Comparison of ENCODE assay signal across 11 mouse cellular contexts in genomic region chr13:59820836-59821235, GRCm38 (mm10). TPM values are rescaled to one million over a fixed set of nuclear protein-coding genes. Genes with fewer than 3 reads are reported as not detected.
DNase-seq lines count a peak whose midpoint lies in the region; ATAC-seq and TF ChIP-seq lines count a peak whose summit lies in the region.
"Had no signal": no experiment of that assay in that cellular context is flagged by ENCODE, and none has a peak within 500 bp of the region (broad histone marks: within the 10 kb centered on the region; RNA-seq: fewer than 3 reads in every experiment).

No protein-coding gene starts in this region.

- TF ChIP-seq EP300 in liver, postnatal 0 days (IDR thresholded peaks at IDR 0.05; ENCODE audit: low read depth): no peak

- peak overlapping the region; percentile 71 for H3K4me3 ChIP-seq in left cerebral cortex, adult 2 months
- H3K4me3 ChIP-seq in brown adipose tissue, adult 24 weeks (ENCODE audit: insufficient read depth, low read depth, low read length): peak overlapping the region; percentile 6; the same call in 1 of the 2 replicates
- peak overlapping the region; percentile 70 for H3K4me3 ChIP-seq in liver, postnatal 0 days (ENCODE audit: low read depth, low read length)

- TF ChIP-seq CTCF in left cerebral cortex, adult 2 months (IDR thresholded peaks at IDR 0.05): no peak
- TF ChIP-seq CTCF in liver, postnatal 0 days (IDR thresholded peaks at IDR 0.05; ENCODE audit: low read depth): no peak

- H3K4me1 ChIP-seq in brown adipose tissue, adult 24 weeks (ENCODE audit: control insufficient read depth, insufficient read depth, insufficient read length, low read length): peaks cover 13% of the 10 kb centered on the region
- peaks cover 35% of the 10 kb centered on the region for H3K4me1 ChIP-seq in liver, postnatal 0 days (ENCODE audit: insufficient read depth)

- peak overlapping the region; percentile 67 for H3K9ac ChIP-seq in liver, postnatal 0 days (replicated peaks)

- H3K27me3 ChIP-seq in liver, postnatal 0 days (ENCODE audit: insufficient read depth, low read length): no peaks in the 10 kb centered on the region

- H3K4me2 ChIP-seq in liver, postnatal 0 days (ENCODE audit: low read depth, low read length): peak overlapping the region; percentile 82

- ATAC-seq in granulocyte monocyte progenitor cell, adult 5-6 weeks (replicated peaks; ENCODE audit: poor library complexity, severe bottlenecking): peak; percentile 33
- no peak for ATAC-seq in liver, postnatal 0 days

- no peak overlapping the region for H3K27ac ChIP-seq in left cerebral cortex, adult 2 months
- H3K27ac ChIP-seq in brown adipose tissue, adult 24 weeks (replicated peaks; ENCODE audit: low read depth, low read length): no peak overlapping the region
- peak overlapping the region; percentile 62 for H3K27ac ChIP-seq in liver, postnatal 0 days (ENCODE audit: low read depth)

- 17% methylated on average over 3 of the region's 3 CpGs for WGBS in liver, postnatal 0 days (ENCODE audit: insufficient replicate concordance)

- DNase-seq in left cerebral cortex, adult 2 months (ENCODE audit: extremely low spot score in 1 of 2, low spot score in 2 of 2): no peak
- no peak for DNase-seq in left cerebral cortex, postnatal 25 days (ENCODE audit: low spot score in 2 of 2)
- no peak for DNase-seq in liver, postnatal 0 days
- no peak for DNase-seq in adrenal gland, adult 18-20 months (ENCODE audit: low spot score in 2 of 2)
- DNase-seq in T-cell, adult 2 months (ENCODE audit: low spot score): no peak
- no peak for DNase-seq in layer of hippocampus, adult 9-10 months (ENCODE audit: low spot score)
- DNase-seq: embryo, embryonic 11 days; layer of hippocampus, adult 9-11 months had no signal

- H3K36me3 ChIP-seq in liver, postnatal 0 days (replicated peaks; ENCODE audit: insufficient read depth, low read length): peaks cover 48% of the 10 kb centered on the region

- no peaks in the 10 kb centered on the region for H3K9me3 ChIP-seq in liver, postnatal 0 days (ENCODE audit: low read length)

- intact Hi-C loops in left cerebral cortex, adult 2 months (cut with DNase I): no loop called here
- intact Hi-C loops in left cerebral cortex, postnatal 25 days (cut with DNase I): no loop called here

RNA-seq across cellular contexts. Expression of gene Tut7, which starts 2.1 kb away (rescaled TPM):
- 10 to 100 TPM; 61.1 to 66.0 TPM for total RNA-seq in left cerebral cortex, adult 2 months (2021)
- 10 to 100 TPM; 61.0 to 64.3 TPM for total RNA-seq in left cerebral cortex, postnatal 25 days (2021)
- polyA plus RNA-seq in brown adipose tissue, adult 24 weeks (2012; ENCODE audit: insufficient read depth, insufficient read length, missing spikeins): 33.9 and 51.0 TPM in 2 replicates
- total RNA-seq in granulocyte monocyte progenitor cell, adult 5-6 weeks (2014; fragmentation: Nextera tagmentation): 63.9 and 77.9 TPM in 2 replicates
- total RNA-seq in granulocyte monocyte progenitor cell, adult 5-6 weeks (2017): 114 and 117 TPM in 2 replicates
- polyA plus RNA-seq in liver, postnatal 0 days (2015; fragmentation: Nextera tagmentation; extraction: Ambion mirVana): 33.8 and 37.6 TPM in 2 replicates
- 10 to 100 TPM; 63.0 to 64.1 TPM for total RNA-seq in adrenal gland, adult 18-20 months (2021)

RNA-seq across cellular contexts. Expression of gene Gm49354, which starts 38.8 kb away (rescaled TPM):
- total RNA-seq in left cerebral cortex, adult 2 months (2021): not detected
- total RNA-seq in left cerebral cortex, postnatal 25 days (2021): not detected
- polyA plus RNA-seq in brown adipose tissue, adult 24 weeks (2012; ENCODE audit: insufficient read depth, insufficient read length, missing spikeins): not detected in 2 replicates
- not detected in 2 replicates for total RNA-seq in granulocyte monocyte progenitor cell, adult 5-6 weeks (2014; fragmentation: Nextera tagmentation)
- total RNA-seq in granulocyte monocyte progenitor cell, adult 5-6 weeks (2017): not detected in 2 replicates
- not detected in 2 replicates for polyA plus RNA-seq in liver, postnatal 0 days (2015; fragmentation: Nextera tagmentation; extraction: Ambion mirVana)
- not detected for total RNA-seq in adrenal gland, adult 18-20 months (2021)
- polyA plus RNA-seq: thymus, postnatal 0 days had no signal

RNA-seq across cellular contexts. Expression of gene Isca1, which starts 51.2 kb away (rescaled TPM):
- 100 to 1,000 TPM; 151 to 157 TPM for total RNA-seq in left cerebral cortex, adult 2 months (2021)
- total RNA-seq in left cerebral cortex, postnatal 25 days (2021): 100 to 1,000 TPM; 147 to 156 TPM
- 286 and 370 TPM in 2 replicates for polyA plus RNA-seq in brown adipose tissue, adult 24 weeks (2012; ENCODE audit: insufficient read depth, insufficient read length, missing spikeins)
- total RNA-seq in granulocyte monocyte progenitor cell, adult 5-6 weeks (2014; fragmentation: Nextera tagmentation): 47.4 and 55.1 TPM in 2 replicates
- total RNA-seq in granulocyte monocyte progenitor cell, adult 5-6 weeks (2017): 23.4 and 25.8 TPM in 2 replicates
- 135 and 137 TPM in 2 replicates for polyA plus RNA-seq in liver, postnatal 0 days (2015; fragmentation: Nextera tagmentation; extraction: Ambion mirVana)
- total RNA-seq in adrenal gland, adult 18-20 months (2021): 100 to 1,000 TPM; 105 to 135 TPM

Comparison
In these comparisons a context has a peak if more than half of its experiments do, and no peak if none do; other contexts are left out.
1. H3K4me3 ChIP-seq: peak in every context shown above with its lines; median percentile 71 in left cerebral cortex, adult 2 months; 70 in liver, postnatal 0 days; 6 in brown adipose tissue, adult 24 weeks.